Mouse (Mus musculus) heart, adult 18-20 months (tissue): ENCODE measurements at regions not wholly inside any gene's neighbourhood (a gene's known extent, or its start where the extent isn't known, plus 50 kb on each side); places are given as distances from the start of the nearest gene placed in this dataset.
A peak's percentile ranks its signal among the peaks of the same experiment; 100 is the strongest.

ENCODE experiments used
- DNase-seq, 2 experiments: peaks; one replicate each; pipeline ENCODE4 v3.0.0; 2021 to 2022; ENCODE audit warnings: mixed read lengths in 1 of 2

- DNase-seq, result no peak
These were observed 150.7 kb downstream of the Ndufs4 start for GRCm38 (mm10) chr13:114237391-114237790.

GRCm38 (mm10) chr13:114235892-114236291 is 152.2 kb downstream of the Ndufs4 start:
- no peak for DNase-seq

- DNase-seq, result no peak
These were observed 155.9 kb downstream of the Ndufs4 start for GRCm38 (mm10) chr13:114232203-114232602.

- peak; percentile 10 to 24 for DNase-seq
These were observed 157.5 kb downstream of the Ndufs4 start for GRCm38 (mm10) chr13:114230557-114230956.

- no peak for DNase-seq
These were observed 161.0 kb downstream of the Ndufs4 start for GRCm38 (mm10) chr13:114227046-114227445.

GRCm38 (mm10) chr13:114226291-114226925 is 161.7 kb downstream of the Ndufs4 start:
- DNase-seq, result no peak

- DNase-seq, result no peak
These were observed 168.1 kb downstream of the Ndufs4 start for GRCm38 (mm10) chr13:114219870-114220492.

GRCm38 (mm10) chr13:114215044-114215443 is 173.0 kb downstream of the Ndufs4 start:
- peak in 1 of 2 experiments; percentile 8 for DNase-seq
